Mouse (Mus musculus) embryonic fibroblast, embryonic 13.5 days (primary cell): ENCODE results near the gene Tfb2m.

ENCODE experiments used
- CTCF ChIP-seq: IDR thresholded peaks from 2 replicates; pipeline ENCODE4 v1.5.1; 2011; ENCODE audit warnings: mild to moderate bottlenecking, control low read depth, low read length, moderate library complexity, borderline replicate concordance; ENCODE audit not compliant: insufficient read depth
- POLR2A ChIP-seq: IDR thresholded peaks from 2 replicates; pipeline ENCODE4 v1.6.1; 2011; ENCODE audit warnings: low read depth, mild to moderate bottlenecking, control low read depth, low read length, moderate library complexity

GRCm38 (mm10) chr1:179573650-179574206 lies 27.7 kb upstream of the Tfb2m start:
- TF ChIP-seq CTCF (no peak), POLR2A (no peak)
